Mouse (Mus musculus) erythroblast, adult 5-6 weeks (primary cell): Measurements from ENCODE around the gene Olfr699. TPM values are rescaled to one million over a fixed set of nuclear protein-coding genes. Genes with fewer than 3 reads are reported as not detected.
"Not testable (repeated sequence)": the region's sequence is repeated elsewhere in the genome, so short reads cannot be mapped to it uniquely, and the experiment has no call there.

ENCODE experiments used
- ATAC-seq: replicated peaks from 2 replicates; pipeline ENCODE4 v1.8.0; 2016; ENCODE audit warnings: moderate number of reproducible peaks, mild to moderate bottlenecking, moderate TSS enrichment, inconsistent platforms; ENCODE audit not compliant: poor library complexity, low FRiP score, severe bottlenecking
- total RNA-seq, 2 experiments: library from RNA; stranded (forward) in 1 of 2; stranded (reverse) in 1 of 2; fragments of 150-400 nt in 1 of 2; fragments of 200-764, 138-1000 nt in 1 of 2; gene quantifications; 2 replicates each; pipeline versions ENCODE4 v1.2.3 to v1.2.4; 2015 to 2017; ENCODE audit warnings: low replicate concordance in 2 of 2

Gene Olfr699
- total RNA-seq (2015; ENCODE audit: low replicate concordance) (not detected in 2 replicates), total RNA-seq (2017; ENCODE audit: low replicate concordance) (not detected in 2 replicates)

GRCm38 (mm10) chr7:106793098-106793497 lies at the start of gene Olfr699:
Gene Olfr699, minus strand, starts transcription at chr7:106793198.
- no peak for ATAC-seq

- no peak for ATAC-seq
Observed at GRCm38 (mm10) chr7:106833793-106834192, 40.8 kb upstream of the Olfr699 start, which contains the start of gene Olfr702. Gene Olfr702, minus strand, starts transcription at chr7:106833893.

GRCm38 (mm10) chr7:106818414-106818813 lies 25.4 kb upstream of the Olfr699 start:
- ATAC-seq, result no peak

- ATAC-seq, result no peak
Observed at GRCm38 (mm10) chr7:106815775-106816174, 22.8 kb upstream of the Olfr699 start.

GRCm38 (mm10) chr7:106813829-106814228 lies 20.8 kb upstream of the Olfr699 start, which contains the start of gene Olfr701:
Gene Olfr701, plus strand, starts transcription at chr7:106814129.
- no peak for ATAC-seq

- no peak for ATAC-seq
Observed at GRCm38 (mm10) chr7:106808734-106809133, 15.7 kb upstream of the Olfr699 start, which contains the start of gene Olfr700. Gene Olfr700, minus strand, starts transcription at chr7:106808834.

GRCm38 (mm10) chr7:106788330-106788729 lies 4.7 kb downstream of the Olfr699 start:
- ATAC-seq, result no peak

- not testable (repeated sequence) for ATAC-seq
Observed at GRCm38 (mm10) chr7:106761008-106761407, 32.0 kb downstream of the Olfr699 start.

GRCm38 (mm10) chr7:106758800-106759199 lies 34.2 kb downstream of the Olfr699 start:
- no peak for ATAC-seq

- ATAC-seq, result no peak
Observed at GRCm38 (mm10) chr7:106755297-106755696, 37.7 kb downstream of the Olfr699 start, which contains the start of gene Olfr698. Gene Olfr698, minus strand, starts transcription at chr7:106755397.

- ATAC-seq, result no peak
Observed at GRCm38 (mm10) chr7:106745811-106746210, 47.2 kb downstream of the Olfr699 start.

GRCm38 (mm10) chr7:106742343-106742742 lies 50.7 kb downstream of the Olfr699 start, which contains the start of gene Olfr697:
Gene Olfr697, minus strand, starts transcription at chr7:106742443.
- no peak for ATAC-seq

Other genes with a start within 250 kb of the Olfr699 start
- gene Olfr693, start 112.6 kb downstream of the Olfr699 start, total RNA-seq (2015; ENCODE audit: low replicate concordance), result not detected in 2 replicates
- gene Olfr693, start 112.6 kb downstream of the Olfr699 start, total RNA-seq (2017; ENCODE audit: low replicate concordance), result 0.14 TPM in 1 of 2 replicates, not detected in the other
- not detected in 2 replicates for gene Olfr694, start 101.4 kb downstream of the Olfr699 start, total RNA-seq (2015; ENCODE audit: low replicate concordance)
- not detected in 2 replicates for gene Olfr694, start 101.4 kb downstream of the Olfr699 start, total RNA-seq (2017; ENCODE audit: low replicate concordance)
- gene Olfr695, start 76.8 kb downstream of the Olfr699 start, total RNA-seq (2015; ENCODE audit: low replicate concordance), result not detected in 2 replicates
- not detected in 2 replicates for gene Olfr695, start 76.8 kb downstream of the Olfr699 start, total RNA-seq (2017; ENCODE audit: low replicate concordance)
- gene Olfr697, start 50.8 kb downstream of the Olfr699 start, total RNA-seq (2015; ENCODE audit: low replicate concordance), result not detected in 2 replicates
- not detected in 2 replicates for gene Olfr697, start 50.8 kb downstream of the Olfr699 start, total RNA-seq (2017; ENCODE audit: low replicate concordance)
- gene Olfr698, start 37.8 kb downstream of the Olfr699 start, total RNA-seq (2015; ENCODE audit: low replicate concordance), result not detected in 2 replicates
- not detected in 2 replicates for gene Olfr698, start 37.8 kb downstream of the Olfr699 start, total RNA-seq (2017; ENCODE audit: low replicate concordance)
- gene Olfr700, start 15.6 kb upstream of the Olfr699 start, total RNA-seq (2015; ENCODE audit: low replicate concordance), result not detected in 2 replicates
- gene Olfr700, start 15.6 kb upstream of the Olfr699 start, total RNA-seq (2017; ENCODE audit: low replicate concordance), result not detected in 2 replicates
- not detected in 2 replicates for gene Olfr701, start 20.9 kb upstream of the Olfr699 start, total RNA-seq (2015; ENCODE audit: low replicate concordance)
- gene Olfr701, start 20.9 kb upstream of the Olfr699 start, total RNA-seq (2017; ENCODE audit: low replicate concordance), result 0.28 TPM in 1 of 2 replicates, not detected in the other
- gene Olfr702, start 40.7 kb upstream of the Olfr699 start, total RNA-seq (2015; ENCODE audit: low replicate concordance), result not detected in 2 replicates
- gene Olfr702, start 40.7 kb upstream of the Olfr699 start, total RNA-seq (2017; ENCODE audit: low replicate concordance), result not detected in 2 replicates
- gene Olfr703, start 50.2 kb upstream of the Olfr699 start, total RNA-seq (2015; ENCODE audit: low replicate concordance), result not detected in 2 replicates
- not detected in 2 replicates for gene Olfr703, start 50.2 kb upstream of the Olfr699 start, total RNA-seq (2017; ENCODE audit: low replicate concordance)
- not detected in 2 replicates for gene Olfr704, start 70.0 kb upstream of the Olfr699 start, total RNA-seq (2015; ENCODE audit: low replicate concordance)
- not detected in 2 replicates for gene Olfr704, start 70.0 kb upstream of the Olfr699 start, total RNA-seq (2017; ENCODE audit: low replicate concordance)
- gene Olfr705, start 83.7 kb upstream of the Olfr699 start, total RNA-seq (2015; ENCODE audit: low replicate concordance), result not detected in 2 replicates
- gene Olfr705, start 83.7 kb upstream of the Olfr699 start, total RNA-seq (2017; ENCODE audit: low replicate concordance), result not detected in 2 replicates
- not detected in 2 replicates for gene Olfr706, start 95.0 kb upstream of the Olfr699 start, total RNA-seq (2015; ENCODE audit: low replicate concordance)
- gene Olfr706, start 95.0 kb upstream of the Olfr699 start, total RNA-seq (2017; ENCODE audit: low replicate concordance), result 0.14 TPM in 1 of 2 replicates, not detected in the other
- not detected in 2 replicates for gene Olfr707, start 108.0 kb upstream of the Olfr699 start, total RNA-seq (2015; ENCODE audit: low replicate concordance)
- not detected in 2 replicates for gene Olfr707, start 108.0 kb upstream of the Olfr699 start, total RNA-seq (2017; ENCODE audit: low replicate concordance)
- gene Olfr1532-ps1, start 114.8 kb upstream of the Olfr699 start, total RNA-seq (2015; ENCODE audit: low replicate concordance), result not detected in 2 replicates
- gene Olfr1532-ps1, start 114.8 kb upstream of the Olfr699 start, total RNA-seq (2017; ENCODE audit: low replicate concordance), result not detected in 2 replicates
- not detected in 2 replicates for gene Olfr709-ps1, start 139.0 kb upstream of the Olfr699 start, total RNA-seq (2015; ENCODE audit: low replicate concordance)
- not detected in 2 replicates for gene Olfr709-ps1, start 139.0 kb upstream of the Olfr699 start, total RNA-seq (2017; ENCODE audit: low replicate concordance)
- not detected in 2 replicates for gene Olfr710, start 155.1 kb upstream of the Olfr699 start, total RNA-seq (2015; ENCODE audit: low replicate concordance)
- gene Olfr710, start 155.1 kb upstream of the Olfr699 start, total RNA-seq (2017; ENCODE audit: low replicate concordance), result not detected in 2 replicates
- not detected in 2 replicates for gene Olfr6, start 170.7 kb upstream of the Olfr699 start, total RNA-seq (2015; ENCODE audit: low replicate concordance)
- gene Olfr6, start 170.7 kb upstream of the Olfr699 start, total RNA-seq (2017; ENCODE audit: low replicate concordance), result not detected in 2 replicates
- not detected in 2 replicates for gene Olfr711, start 182.3 kb upstream of the Olfr699 start, total RNA-seq (2015; ENCODE audit: low replicate concordance)
- not detected in 2 replicates for gene Olfr711, start 182.3 kb upstream of the Olfr699 start, total RNA-seq (2017; ENCODE audit: low replicate concordance)
- not detected in 2 replicates for gene Olfr2, start 212.9 kb upstream of the Olfr699 start, total RNA-seq (2015; ENCODE audit: low replicate concordance)
- gene Olfr2, start 212.9 kb upstream of the Olfr699 start, total RNA-seq (2017; ENCODE audit: low replicate concordance), result not detected in 2 replicates
- gene Olfr713, start 238.0 kb upstream of the Olfr699 start, total RNA-seq (2015; ENCODE audit: low replicate concordance), result not detected in 2 replicates
- not detected in 2 replicates for gene Olfr713, start 238.0 kb upstream of the Olfr699 start, total RNA-seq (2017; ENCODE audit: low replicate concordance)